ENCODE assay signal across 9 mouse cellular contexts in the genomic region with DNA sequence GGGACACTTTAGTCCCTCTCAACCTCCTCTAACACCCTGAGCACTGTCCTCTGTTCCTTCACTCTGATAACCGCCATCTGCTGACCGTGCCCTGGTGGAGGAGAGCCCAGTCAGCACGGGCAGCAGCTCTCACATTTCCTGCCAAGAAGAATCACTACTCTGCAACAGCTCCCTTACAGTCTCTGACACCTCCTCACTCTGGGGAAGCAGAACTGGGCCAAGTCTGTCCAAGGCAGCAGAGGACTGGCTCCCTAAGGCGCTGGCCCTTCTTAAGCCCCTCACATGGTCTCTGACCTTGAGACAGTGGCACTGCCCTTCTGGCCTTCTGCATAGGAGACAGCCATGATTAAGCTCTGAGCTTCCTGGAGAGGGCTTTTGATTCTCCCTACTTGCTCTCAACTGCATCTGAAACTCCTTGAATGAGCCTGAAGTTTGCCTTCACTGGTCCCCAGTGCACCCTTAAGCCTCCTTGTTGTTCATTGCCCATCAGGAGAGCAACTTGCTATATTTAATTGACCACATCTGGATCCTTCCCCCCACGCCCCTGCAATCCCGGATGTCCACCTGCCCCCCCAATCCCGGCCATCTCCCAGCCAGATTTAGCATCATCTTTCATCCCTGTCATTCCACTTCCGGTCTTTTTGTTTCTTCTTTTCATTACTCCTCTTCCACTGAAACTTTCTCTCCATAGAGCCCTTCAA.
A peak's percentile ranks its signal among the peaks of the same experiment; 100 is the strongest.
DNase-seq lines count a peak whose midpoint lies in the region; ATAC-seq lines count a peak whose summit lies in the region.
"Had no signal": no experiment of that assay in that cellular context is flagged by ENCODE, and none has a peak within 500 bp of the region (broad histone marks: within the 10 kb centered on the region; RNA-seq: fewer than 3 reads in every experiment).

No protein-coding gene starts in this region.

- 0 out of 2 replicates have a peak overlapping the region, but pooled peaks have one; percentile 3 for H3K9ac ChIP-seq in embryonic facial prominence, embryonic 13.5 days
- H3K9ac ChIP-seq in midbrain, embryonic 13.5 days (replicated peaks): no peak overlapping the region
- H3K9ac ChIP-seq: midbrain, embryonic 12.5 days had no signal

- H3K4me1 ChIP-seq in embryonic facial prominence, embryonic 13.5 days: peaks cover 7% of the 10 kb centered on the region; the same call in 1 of the 2 replicates
- H3K4me1 ChIP-seq in midbrain, embryonic 13.5 days (replicated peaks): no peaks in the 10 kb centered on the region
- H3K4me1 ChIP-seq: midbrain, embryonic 12.5 days had no signal

- WGBS in embryonic facial prominence, embryonic 13.5 days: 54% methylated on average over 8 of the region's 8 CpGs
- 82% methylated on average over 8 of the region's 8 CpGs for WGBS in midbrain, embryonic 13.5 days

- H3K27me3 ChIP-seq in embryonic facial prominence, embryonic 13.5 days: no peaks in the 10 kb centered on the region
- no peaks in the 10 kb centered on the region for H3K27me3 ChIP-seq in midbrain, embryonic 13.5 days
- H3K27me3 ChIP-seq: midbrain, embryonic 12.5 days had no signal

- no peak overlapping the region for H3K4me3 ChIP-seq in embryonic facial prominence, embryonic 13.5 days
- H3K4me3 ChIP-seq in midbrain, embryonic 13.5 days (replicated peaks): no peak overlapping the region
- H3K4me3 ChIP-seq: midbrain, embryonic 12.5 days had no signal

- no peak overlapping the region for H3K4me2 ChIP-seq in embryonic facial prominence, embryonic 13.5 days
- no peak overlapping the region for H3K4me2 ChIP-seq in midbrain, embryonic 13.5 days (replicated peaks)
- H3K4me2 ChIP-seq: midbrain, embryonic 12.5 days had no signal

- H3K27ac ChIP-seq in embryonic facial prominence, embryonic 13.5 days: no peak overlapping the region
- H3K27ac ChIP-seq in midbrain, embryonic 13.5 days: no peak overlapping the region
- H3K27ac ChIP-seq: midbrain, embryonic 12.5 days had no signal

- H3K9me3 ChIP-seq in embryonic facial prominence, embryonic 13.5 days: no peaks in the 10 kb centered on the region
- no peaks in the 10 kb centered on the region for H3K9me3 ChIP-seq in midbrain, embryonic 13.5 days
- H3K9me3 ChIP-seq: midbrain, embryonic 12.5 days had no signal

- intact Hi-C loops in left cerebral cortex, postnatal 10 days (cut with DNase I): no loop called here

- no peaks in the 10 kb centered on the region for H3K36me3 ChIP-seq in embryonic facial prominence, embryonic 13.5 days
- no peaks in the 10 kb centered on the region for H3K36me3 ChIP-seq in midbrain, embryonic 13.5 days
- H3K36me3 ChIP-seq: midbrain, embryonic 12.5 days had no signal

- peak; percentile 3 for DNase-seq in embryo, embryonic 10.5 days (ENCODE audit: low spot score)
- DNase-seq in embryo, embryonic 9.5 days (ENCODE audit: extremely low spot score): no peak
- peak; percentile 4 for DNase-seq in ES-CJ7 (ENCODE audit: low read depth, low spot score)
- DNase-seq in left cerebral cortex, postnatal 10 days (ENCODE audit: extremely low spot score in 1 of 2, low spot score in 2 of 2): peak; percentile 11 to 28
- DNase-seq in testis, postnatal 14 days (ENCODE audit: low spot score): peak; percentile 8
- no peak for DNase-seq in c-Kit-positive CD71-positive TER-119-positive erythroid progenitor cells, embryonic 14.5 days (ENCODE audit: low spot score)

- ATAC-seq in embryonic facial prominence, embryonic 13.5 days (ENCODE audit: insufficient number of reproducible peaks, insufficient read depth, low FRiP score, low TSS enrichment, low read depth): no peak
- no peak for ATAC-seq in midbrain, embryonic 13.5 days

Comparison
In these comparisons a context has a peak if more than half of its experiments do, and no peak if none do; other contexts are left out.
1. DNase-seq: peak in embryo, embryonic 10.5 days (single experiment), ES-CJ7 (single experiment), left cerebral cortex, postnatal 10 days (2 of 2) and testis, postnatal 14 days (single experiment); none in embryo, embryonic 9.5 days (single experiment) and c-Kit-positive CD71-positive TER-119-positive erythroid progenitor cells, embryonic 14.5 days (single experiment).